32 mouse cellular contexts compared by ENCODE assay signal in genomic region chr11:106468509-106468908, GRCm38 (mm10). TPM values are rescaled to one million over a fixed set of nuclear protein-coding genes. Genes with fewer than 3 reads are reported as not detected.
DNase-seq lines count a peak whose midpoint lies in the region; ATAC-seq and TF ChIP-seq lines count a peak whose summit lies in the region.
"Had no signal": no experiment of that assay in that cellular context is flagged by ENCODE, and none has a peak within 500 bp of the region (broad histone marks: within the 10 kb centered on the region; RNA-seq: fewer than 3 reads in every experiment).

No protein-coding gene starts in this region.

- TF ChIP-seq CTCF in liver, postnatal 0 days (IDR thresholded peaks at IDR 0.05; ENCODE audit: low read depth): no peak
- TF ChIP-seq CTCF in G1E (IDR thresholded peaks at IDR 0.05; ENCODE audit: low read depth, low read length): no peak
- no peak for TF ChIP-seq CTCF in gastrocnemius, adult 2 months (IDR thresholded peaks at IDR 0.05)

- ATAC-seq in liver, embryonic 12.5 days: no peak
- no peak for ATAC-seq in liver, postnatal 0 days
- no peak for ATAC-seq in G1E (ENCODE audit: extremely low read depth, insufficient number of reproducible peaks, low FRiP score, poor library complexity, severe bottlenecking)
- ATAC-seq in megakaryocyte, adult 5-6 weeks (ENCODE audit: poor library complexity, severe bottlenecking): peak; percentile 31; the same call in 1 of the 2 replicates
- ATAC-seq in hindbrain, embryonic 14.5 days (ENCODE audit: low FRiP score): no peak
- ATAC-seq: CD4-positive, CD25-positive, alpha-beta regulatory T cell, adult 4 months; forebrain, embryonic 14.5 days had no signal

- TF ChIP-seq EP300 in liver, postnatal 0 days (IDR thresholded peaks at IDR 0.05; ENCODE audit: low read depth): no peak

- H3K36me3 ChIP-seq in liver, embryonic 12.5 days: no peaks in the 10 kb centered on the region
- no peaks in the 10 kb centered on the region for H3K36me3 ChIP-seq in liver, postnatal 0 days (replicated peaks; ENCODE audit: insufficient read depth, low read length)
- H3K36me3 ChIP-seq in G1E (replicated peaks): peaks cover 9% of the 10 kb centered on the region
- H3K36me3 ChIP-seq in hindbrain, embryonic 14.5 days (replicated peaks; ENCODE audit: control insufficient read depth, insufficient read depth): no peaks in the 10 kb centered on the region
- H3K36me3 ChIP-seq: embryonic facial prominence, embryonic 12.5 days; heart, embryonic 10.5 days; heart, embryonic 15.5 days; hindbrain, embryonic 12.5 days; liver, embryonic 15.5 days; lung, embryonic 15.5 days; neural tube, embryonic 15.5 days; stomach, embryonic 15.5 days had no signal

- no peak overlapping the region for H3K4me3 ChIP-seq in liver, embryonic 12.5 days
- no peak overlapping the region for H3K4me3 ChIP-seq in liver, postnatal 0 days (ENCODE audit: low read depth, low read length)
- H3K4me3 ChIP-seq in G1E (ENCODE audit: low read depth, low read length): peak overlapping the region; percentile 25; the same call in 1 of the 2 replicates
- H3K4me3 ChIP-seq in hindbrain, embryonic 14.5 days (replicated peaks; ENCODE audit: low read length): no peak overlapping the region
- H3K4me3 ChIP-seq in gastrocnemius, adult 2 months: no peak overlapping the region
- H3K4me3 ChIP-seq: embryonic facial prominence, embryonic 12.5 days; heart, embryonic 10.5 days; heart, embryonic 15.5 days; hindbrain, embryonic 12.5 days; liver, embryonic 15.5 days; lung, embryonic 15.5 days; megakaryocyte, embryonic 14.5 days; neural tube, embryonic 15.5 days; stomach, embryonic 15.5 days had no signal

- H3K9me3 ChIP-seq in liver, embryonic 12.5 days (replicated peaks): no peaks in the 10 kb centered on the region
- H3K9me3 ChIP-seq in liver, postnatal 0 days (ENCODE audit: low read length): no peaks in the 10 kb centered on the region
- no peaks in the 10 kb centered on the region for H3K9me3 ChIP-seq in G1E (replicated peaks)
- H3K9me3 ChIP-seq in hindbrain, embryonic 14.5 days (ENCODE audit: control insufficient read depth, low read length): no peaks in the 10 kb centered on the region
- H3K9me3 ChIP-seq: embryonic facial prominence, embryonic 12.5 days; heart, embryonic 10.5 days; heart, embryonic 15.5 days; hindbrain, embryonic 12.5 days; liver, embryonic 15.5 days; lung, embryonic 15.5 days; megakaryocyte, embryonic 14.5 days; neural tube, embryonic 15.5 days; stomach, embryonic 15.5 days had no signal

- no peak overlapping the region for H3K9ac ChIP-seq in liver, embryonic 12.5 days
- no peak overlapping the region for H3K9ac ChIP-seq in liver, postnatal 0 days (replicated peaks)
- H3K9ac ChIP-seq in hindbrain, embryonic 14.5 days: no peak overlapping the region
- H3K9ac ChIP-seq: embryonic facial prominence, embryonic 12.5 days; heart, embryonic 15.5 days; hindbrain, embryonic 12.5 days; liver, embryonic 15.5 days; lung, embryonic 15.5 days; neural tube, embryonic 15.5 days; stomach, embryonic 15.5 days had no signal

- H3K4me1 ChIP-seq in liver, embryonic 12.5 days: peaks cover 69% of the 10 kb centered on the region
- peaks cover 25% of the 10 kb centered on the region for H3K4me1 ChIP-seq in liver, postnatal 0 days (ENCODE audit: insufficient read depth)
- peaks cover 83% of the 10 kb centered on the region for H3K4me1 ChIP-seq in G1E (ENCODE audit: insufficient read depth, low read depth, low read length)
- H3K4me1 ChIP-seq in hindbrain, embryonic 14.5 days (replicated peaks; ENCODE audit: control insufficient read depth, insufficient read depth, low read length): no peaks in the 10 kb centered on the region
- H3K4me1 ChIP-seq: heart, embryonic 10.5 days; heart, embryonic 15.5 days; hindbrain, embryonic 12.5 days; lung, embryonic 15.5 days had no signal

- 44% methylated on average over 1 of the region's 1 CpGs for WGBS in liver, embryonic 12.5 days (ENCODE audit: insufficient replicate concordance)
- WGBS in liver, postnatal 0 days (ENCODE audit: insufficient replicate concordance): 54% methylated on average over 1 of the region's 1 CpGs
- 97% methylated on average over 1 of the region's 1 CpGs for WGBS in hindbrain, embryonic 14.5 days

- no peak for DNase-seq in liver, postnatal 0 days
- no peak for DNase-seq in G1E (ENCODE audit: low spot score)
- DNase-seq in gastrocnemius, postnatal 36 days: no peak
- DNase-seq in hindbrain, embryonic 14.5 days (ENCODE audit: low spot score): no peak
- DNase-seq in gastrocnemius, adult 2 months: no peak
- DNase-seq: adrenal gland, postnatal 10 days; cerebellum, adult 11 months; cerebellum, adult 9-10 months; cerebellum, postnatal 36 days; embryo, embryonic 11 days; gastrocnemius, postnatal 10 days; heart, adult 11 months; kidney, adult 11 months; kidney, postnatal 14 days; layer of hippocampus, adult 9-11 months; midbrain, embryonic 14.5 days; retina, postnatal 1 day; right cerebral cortex, postnatal 14 days; thymus, postnatal 36 days had no signal

- intact Hi-C loops in gastrocnemius, postnatal 36 days (cut with DNase I): no loop called here
- intact Hi-C loops in gastrocnemius, adult 2 months (cut with DNase I): no loop called here

- H3K27ac ChIP-seq in liver, embryonic 12.5 days: 0 out of 2 replicates have a peak overlapping the region, but pooled peaks have one; percentile 10
- H3K27ac ChIP-seq in liver, postnatal 0 days (ENCODE audit: low read depth): no peak overlapping the region
- H3K27ac ChIP-seq in hindbrain, embryonic 14.5 days: no peak overlapping the region
- no peak overlapping the region for H3K27ac ChIP-seq in gastrocnemius, adult 2 months
- H3K27ac ChIP-seq: embryonic facial prominence, embryonic 12.5 days; heart, embryonic 10.5 days; heart, embryonic 15.5 days; hindbrain, embryonic 12.5 days; liver, embryonic 15.5 days; lung, embryonic 15.5 days; neural tube, embryonic 15.5 days; stomach, embryonic 15.5 days had no signal

- H3K27me3 ChIP-seq in liver, embryonic 12.5 days (replicated peaks): no peaks in the 10 kb centered on the region
- no peaks in the 10 kb centered on the region for H3K27me3 ChIP-seq in liver, postnatal 0 days (ENCODE audit: insufficient read depth, low read length)
- no peaks in the 10 kb centered on the region for H3K27me3 ChIP-seq in G1E (ENCODE audit: insufficient read depth, low read length)
- H3K27me3 ChIP-seq in hindbrain, embryonic 14.5 days (ENCODE audit: control insufficient read depth, insufficient read depth, low read length): no peaks in the 10 kb centered on the region
- H3K27me3 ChIP-seq: embryonic facial prominence, embryonic 12.5 days; heart, embryonic 15.5 days; hindbrain, embryonic 12.5 days; liver, embryonic 15.5 days; lung, embryonic 15.5 days; megakaryocyte, embryonic 14.5 days; neural tube, embryonic 15.5 days; stomach, embryonic 15.5 days had no signal

- 0 out of 2 replicates have a peak overlapping the region, but pooled peaks have one; percentile 15 for H3K4me2 ChIP-seq in liver, embryonic 12.5 days
- no peak overlapping the region for H3K4me2 ChIP-seq in liver, postnatal 0 days (ENCODE audit: low read depth, low read length)
- H3K4me2 ChIP-seq in hindbrain, embryonic 14.5 days (replicated peaks): no peak overlapping the region
- H3K4me2 ChIP-seq: embryonic facial prominence, embryonic 12.5 days; heart, embryonic 15.5 days; hindbrain, embryonic 12.5 days; liver, embryonic 15.5 days; lung, embryonic 15.5 days; neural tube, embryonic 15.5 days; stomach, embryonic 15.5 days had no signal

RNA-seq across cellular contexts. Expression of gene Ern1, which starts 19.1 kb away (rescaled TPM):
- 6.7 and 6.8 TPM in 2 replicates for polyA plus RNA-seq in liver, embryonic 12.5 days (2016; fragmentation: Nextera tagmentation; extraction: Ambion mirVana)
- polyA plus RNA-seq in liver, postnatal 0 days (2015; fragmentation: Nextera tagmentation; extraction: Ambion mirVana): 1.9 and 2.9 TPM in 2 replicates
- total RNA-seq in G1E (2014; fragmentation: Nextera tagmentation) (44.5 and 47.7 TPM in 2 replicates), G1E (2017) (11.5 and 14.9 TPM in 2 replicates)
- 10.9 and 11.0 TPM in 2 replicates for polyA plus RNA-seq in G1E (2012)
- total RNA-seq in megakaryocyte, adult 5-6 weeks (2015): 37.9 and 43.1 TPM in 2 replicates
- 28.8 and 35.0 TPM in 2 replicates for total RNA-seq in megakaryocyte, adult 5-6 weeks (2017)
- total RNA-seq in gastrocnemius, postnatal 36 days (2021): 1 to 10 TPM; 5.2 to 8.1 TPM
- polyA plus RNA-seq in hindbrain, embryonic 14.5 days (2014; fragmentation: Nextera tagmentation; extraction: Ambion mirVana): 5.0 and 7.2 TPM in 2 replicates
- total RNA-seq in gastrocnemius, adult 2 months (2021): 1 to 10 TPM; 7.3 to 9.2 TPM
